Mouse (Mus musculus): ENCODE measurements at regions not wholly inside any gene's neighbourhood (a gene's known extent, or its start where the extent isn't known, plus 50 kb on each side); places are given as distances from the start of the nearest gene placed in this dataset.

DNA sequence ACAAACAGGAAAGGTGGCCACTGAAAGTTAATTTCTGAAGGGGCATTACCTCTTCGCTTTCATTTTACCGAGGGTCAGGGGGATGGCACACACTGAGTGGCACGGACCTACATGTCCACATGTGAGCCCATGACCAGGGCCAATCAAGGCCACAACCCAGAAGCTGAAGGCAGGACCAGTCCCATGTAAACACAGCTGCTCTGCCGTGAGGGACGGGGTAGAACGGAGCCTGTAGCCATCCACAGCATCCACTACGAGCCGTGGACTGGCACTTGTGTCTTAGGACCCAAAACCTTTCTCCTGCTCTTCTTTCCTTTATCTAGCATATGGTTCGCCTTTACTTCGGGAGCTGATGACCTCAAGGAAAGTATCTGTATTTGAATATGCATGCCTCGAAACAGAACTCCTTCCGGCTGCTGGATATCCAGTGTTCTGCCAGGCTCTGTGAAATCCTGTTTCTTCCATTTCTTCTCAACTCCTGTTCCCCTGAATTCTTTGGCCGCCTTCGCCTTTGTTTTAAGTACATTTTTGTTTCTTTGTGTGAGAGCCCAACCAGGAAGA is 101.9 kb upstream of the Klf3 start:
- TF ChIP-seq TAL1 (IDR thresholded peaks at IDR 0.05; ENCODE audit: low read length) (no peak), GATA1 (IDR thresholded peaks at IDR 0.05; ENCODE audit: low read length) (no peak)

Data from erythroblast, embryonic 14.5 days (primary cell).